Mouse (Mus musculus) adrenal gland, adult 2 months (tissue): Measurements from ENCODE around the gene P2ry2. TPM values are rescaled to one million over a fixed set of nuclear protein-coding genes. Genes with fewer than 3 reads are reported as not detected.

Experiments
- DNase-seq: peaks from one replicate; pipeline ENCODE4 v3.0.0; 2021
- long read RNA-seq: library from polyadenylated mRNA; stranded (forward); transcript quantifications from one replicate; pipeline ENCODE4 v2.0.0, GENCODE M21; 2021
- polyA plus RNA-seq: library from polyadenylated mRNA; depleted of rRNA; stranded (reverse); fragments of >200 nt; gene quantifications from 2 replicates; pipeline ENCODE4 v1.2.3, GENCODE M21; 2012; rRNA removed
- total RNA-seq, 2 experiments: library from RNA; stranded (reverse); gene quantifications; 2 replicates each; pipeline ENCODE4 v1.2.3; 2021

The P2ry2 gene
- total RNA-seq (1 to 10 TPM; 1.9 to 5.0 TPM), polyA plus RNA-seq (3.8 and 4.8 TPM in 2 replicates)
- long read RNA-seq, transcript P2ry2-201 (3 exons, 3,011 nt), result major isoform, 5 of 10 reads
- long read RNA-seq, partial matches to known transcripts, result 0 of 10 reads
- long read RNA-seq, other reads (novel, unspliced or antisense), result 4 of 10 reads

DNA sequence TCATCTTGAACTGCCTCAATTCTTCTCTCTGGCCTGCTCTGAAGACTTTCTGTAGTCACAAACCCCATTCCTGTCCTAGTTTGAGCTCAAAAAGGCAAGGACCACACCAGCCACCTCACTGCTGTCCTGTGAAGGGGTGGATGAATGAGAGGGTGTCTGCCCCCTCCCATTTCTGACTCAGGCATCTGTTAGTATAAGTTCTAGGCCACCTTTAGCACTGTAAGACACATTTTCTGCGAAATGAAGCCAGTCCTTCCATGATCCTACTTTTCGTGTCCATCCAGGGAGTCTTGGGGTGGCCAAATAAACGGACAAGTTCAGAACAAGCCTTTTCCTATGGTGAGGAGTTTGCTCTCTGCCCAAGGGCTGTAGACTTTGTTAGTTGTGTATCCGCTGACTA, at the start of gene P2ry2:
Gene P2ry2, minus strand, starts transcription at position 326 of the 400 bp plus-strand sequence.
- no peak for DNase-seq

DNA sequence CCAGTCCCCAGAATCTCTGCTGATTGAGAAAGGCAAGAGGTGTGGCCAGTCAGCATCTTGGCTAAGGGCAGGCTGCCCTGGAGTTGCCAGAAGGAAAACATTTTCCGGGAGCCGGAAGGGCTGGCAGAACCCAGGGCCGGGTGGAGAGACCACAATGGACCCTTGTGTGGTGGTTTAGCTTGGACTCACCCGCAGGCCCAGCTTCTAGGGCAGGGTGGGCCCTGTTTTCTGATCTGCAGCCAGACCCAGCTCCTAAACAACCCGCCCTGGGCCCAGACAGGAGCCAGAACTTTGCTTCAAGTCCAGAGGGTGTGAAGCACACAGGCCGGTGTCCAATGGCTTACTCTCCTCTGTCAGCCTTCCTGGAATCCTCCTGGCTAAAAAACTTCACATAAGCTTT, 49.6 kb upstream of the P2ry2 start:
- peak; percentile 31 for DNase-seq

DNA sequence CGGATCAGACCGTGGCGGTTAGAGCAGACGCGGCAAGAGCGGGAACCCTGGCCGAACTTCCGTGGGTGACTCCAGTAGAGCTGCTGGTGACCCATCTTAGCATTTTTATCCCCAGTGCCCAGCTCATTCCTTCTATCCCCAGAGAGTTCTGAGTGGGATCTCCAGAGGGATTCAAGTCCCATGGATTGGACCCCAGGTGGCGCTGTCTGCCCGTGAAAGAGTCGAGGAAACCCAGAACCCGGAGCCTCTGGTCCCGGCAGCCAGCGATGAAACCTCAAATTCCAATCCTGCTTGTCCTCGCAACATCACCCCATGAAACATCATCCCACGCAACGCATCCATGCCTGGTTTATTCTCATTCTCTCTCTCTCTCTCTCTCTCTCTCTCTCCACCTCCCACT, 48.7 kb upstream of the P2ry2 start:
- DNase-seq, result peak; percentile 91

DNA sequence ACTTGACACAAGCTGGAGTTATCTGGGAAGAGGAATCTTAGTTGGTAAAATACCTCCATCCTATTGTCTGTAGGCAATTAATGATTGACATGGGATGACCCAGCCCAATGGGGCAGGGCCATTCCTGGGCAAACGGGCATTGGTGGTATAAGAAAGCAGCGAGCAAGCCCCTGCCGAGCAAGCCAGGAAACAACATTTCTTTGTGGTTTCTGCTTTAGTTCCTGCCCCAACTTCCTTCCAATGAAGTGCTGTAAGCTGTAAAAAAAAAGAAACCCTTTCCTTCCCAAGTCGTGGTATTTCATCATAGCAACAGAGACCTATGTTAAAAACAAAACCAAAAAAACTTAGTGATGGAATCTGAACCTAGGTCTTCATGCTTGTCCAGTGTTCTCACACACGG, 47.8 kb upstream of the P2ry2 start:
- DNase-seq, result no peak

DNA sequence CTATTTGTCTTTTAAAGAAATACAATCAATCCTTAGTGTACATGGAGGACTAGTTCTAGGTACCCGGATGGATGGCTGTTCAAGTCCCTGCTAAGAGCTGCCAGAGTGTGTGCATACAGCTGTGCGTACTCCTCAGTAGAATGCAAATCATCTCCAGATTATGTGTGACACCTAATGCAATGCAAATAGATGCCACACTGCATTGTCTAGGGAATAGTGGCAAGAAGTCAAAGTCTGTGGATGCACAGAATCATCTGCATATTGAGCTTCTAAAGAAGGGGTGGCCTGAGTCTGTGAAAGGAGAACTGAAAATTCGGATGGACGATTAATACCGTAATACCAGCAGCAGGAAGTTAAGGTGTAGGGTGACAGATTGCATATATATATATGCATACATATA, 46.5 kb upstream of the P2ry2 start:
- no peak for DNase-seq

DNA sequence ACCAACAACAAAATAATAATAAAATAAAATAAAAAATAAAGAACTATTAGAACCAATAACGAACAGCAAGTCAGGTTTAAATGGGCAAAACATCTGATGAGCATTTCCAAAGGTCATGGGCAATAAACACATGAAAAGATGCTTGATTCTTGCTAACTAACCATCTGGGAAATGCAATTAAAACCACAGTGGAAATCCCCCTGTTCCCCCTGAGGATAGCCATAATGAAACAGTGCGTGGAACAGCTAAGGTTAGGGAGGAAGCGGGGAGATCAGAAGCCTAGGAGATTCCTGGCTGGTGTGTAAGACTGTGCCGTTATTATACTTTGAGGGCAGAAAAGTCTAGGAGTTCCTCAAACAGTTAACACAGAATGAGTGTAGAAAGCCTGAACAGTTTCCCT, 44.6 kb upstream of the P2ry2 start:
- DNase-seq, result no peak

DNA sequence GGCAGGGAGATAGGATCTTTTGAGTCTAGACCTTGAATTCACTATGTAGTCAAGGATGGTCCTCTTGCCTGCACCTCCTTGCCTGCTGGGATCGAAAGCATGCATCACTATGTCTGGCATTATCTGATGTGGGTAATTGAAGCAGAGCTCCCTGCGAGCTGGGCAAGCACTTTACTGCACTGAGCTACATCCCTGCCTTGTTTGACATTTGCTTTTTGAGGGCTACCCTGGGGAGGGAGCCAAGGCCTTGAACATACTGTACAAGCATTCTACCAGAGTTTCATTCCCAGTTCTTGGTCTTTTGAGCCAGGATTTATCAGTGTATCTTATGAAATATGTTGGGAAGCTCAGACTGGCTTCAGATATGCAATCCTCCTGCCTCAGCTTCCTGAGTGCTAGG, 40.5 kb upstream of the P2ry2 start:
- peak; percentile 67 for DNase-seq

DNA sequence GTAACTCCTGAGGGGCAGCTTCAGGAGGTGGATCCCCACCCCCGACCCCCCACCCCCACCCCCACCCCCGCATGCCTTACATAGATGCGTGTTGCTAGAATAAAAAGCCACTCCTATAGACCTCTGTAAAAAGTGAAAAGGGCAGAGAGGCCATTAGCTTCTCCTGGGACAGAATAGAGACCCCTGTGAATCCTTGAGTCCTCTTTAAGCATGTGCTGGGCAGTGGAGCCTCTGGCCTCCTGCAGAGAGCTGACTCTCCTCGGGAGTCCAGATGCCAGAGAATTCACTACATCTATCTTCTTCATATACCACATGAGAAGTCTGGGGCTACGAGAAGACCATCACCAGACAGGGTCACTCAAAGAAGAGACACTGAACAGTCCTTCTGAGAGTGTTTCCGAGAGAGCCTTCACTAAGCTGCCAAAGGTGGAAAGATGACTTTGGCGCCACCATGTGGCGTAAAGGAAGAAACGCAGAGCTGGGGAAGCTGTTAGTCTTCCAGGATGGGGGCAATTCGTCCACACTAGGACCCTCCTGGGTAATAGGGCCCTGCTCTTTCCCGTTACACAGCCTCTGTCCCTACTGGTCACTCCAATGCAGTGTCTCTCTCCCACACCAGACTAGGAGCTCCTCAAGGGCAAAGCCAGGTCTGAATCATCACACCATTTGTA, 39.0 kb upstream of the P2ry2 start:
- DNase-seq, result peak; percentile 62

DNA sequence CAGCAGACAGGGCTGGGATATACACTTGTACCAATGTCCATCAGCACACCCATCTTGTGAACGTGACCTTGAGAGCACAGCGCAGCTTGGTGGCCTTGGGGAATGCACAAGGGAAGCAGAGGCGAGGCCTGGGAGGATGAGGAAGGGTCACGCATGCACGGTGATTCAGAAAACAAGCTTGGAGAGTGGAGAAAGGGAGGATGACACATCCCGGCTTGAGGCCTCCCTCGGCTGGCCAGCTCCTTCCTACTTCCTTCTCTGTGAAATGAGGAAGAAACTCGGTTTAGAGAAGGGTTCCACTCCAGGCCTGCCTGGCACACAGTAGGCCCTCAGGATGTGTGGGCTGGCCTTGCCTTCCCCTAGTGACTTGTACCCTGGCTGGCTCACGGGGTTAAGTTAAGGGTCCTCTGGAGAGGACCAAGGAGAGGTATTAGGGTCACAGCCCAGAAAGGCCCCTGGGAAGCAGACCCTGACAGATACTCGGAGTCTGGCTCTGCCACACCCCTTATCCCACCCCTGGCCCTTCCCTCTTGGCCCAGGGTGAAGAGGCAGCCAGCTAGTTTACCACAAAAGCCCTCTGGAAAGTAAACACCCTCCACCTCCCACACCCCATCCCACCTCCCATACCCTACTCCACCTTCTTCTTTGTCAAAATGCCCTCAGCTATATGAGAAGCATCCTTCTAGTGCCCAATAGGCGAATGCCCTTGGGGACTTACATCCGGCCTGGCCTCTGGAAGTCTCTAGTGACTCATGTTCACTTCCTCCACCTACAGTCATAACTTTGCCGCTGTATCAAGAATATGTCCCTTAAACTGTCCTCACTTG, 38.3 kb upstream of the P2ry2 start:
- DNase-seq, result peak; percentile 69

DNA sequence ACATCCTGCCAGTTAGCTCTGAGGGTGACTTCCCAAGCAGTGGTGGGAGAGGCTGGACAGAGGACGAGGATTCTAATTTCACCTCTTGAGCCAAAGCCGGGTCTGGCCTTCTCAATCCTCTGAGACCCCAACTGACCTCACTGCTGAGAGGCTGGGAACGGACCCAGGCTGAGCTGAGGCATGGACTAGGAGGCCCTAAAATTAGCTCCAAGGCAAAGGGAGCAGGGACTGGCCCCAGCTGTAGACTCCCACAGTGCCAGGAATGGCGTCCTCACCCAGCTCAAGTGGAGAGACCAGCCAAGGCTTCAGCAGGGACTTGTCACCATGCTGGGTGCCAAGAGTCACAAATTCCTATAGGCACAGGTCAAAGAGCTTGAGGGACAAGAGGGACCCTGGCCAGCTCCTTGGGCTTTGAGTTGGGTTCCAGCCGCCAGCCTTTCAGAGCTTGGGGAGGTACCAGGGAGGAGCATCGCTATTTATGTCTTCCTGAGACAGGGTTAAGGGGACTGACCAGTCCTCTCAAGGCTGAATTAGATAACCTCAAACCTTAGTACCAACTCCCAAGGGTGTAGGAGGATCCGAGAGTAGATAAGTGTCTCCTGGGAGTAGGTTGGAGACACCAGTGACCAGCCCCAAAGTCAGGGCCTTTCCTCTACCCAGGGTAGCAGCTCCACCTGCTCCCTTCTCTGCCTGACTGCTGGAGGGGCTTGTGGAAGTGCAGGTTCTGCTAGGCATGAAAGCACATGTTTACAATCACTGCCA, 36.8 kb upstream of the P2ry2 start:
- DNase-seq, result no peak

DNA sequence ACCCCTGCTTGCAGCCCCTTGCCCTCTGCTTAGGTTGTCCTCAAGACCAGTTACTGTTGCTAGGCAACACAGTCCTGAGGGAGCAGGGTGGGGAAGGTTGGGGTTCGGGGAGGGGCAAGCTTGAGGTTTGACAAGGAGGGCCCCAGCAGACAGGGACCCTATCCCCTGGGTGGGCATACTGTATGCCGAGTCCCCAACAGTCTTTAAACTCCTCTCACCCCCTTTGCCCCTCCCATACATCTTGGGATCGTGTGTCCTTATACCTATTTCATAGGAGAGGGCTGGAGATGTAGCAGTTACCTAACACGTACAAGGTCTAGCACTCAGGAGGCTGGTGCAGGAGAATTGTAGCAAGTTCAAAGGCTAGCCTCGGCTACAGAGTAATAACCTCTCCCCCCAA, 35.6 kb upstream of the P2ry2 start:
- DNase-seq, result no peak

DNA sequence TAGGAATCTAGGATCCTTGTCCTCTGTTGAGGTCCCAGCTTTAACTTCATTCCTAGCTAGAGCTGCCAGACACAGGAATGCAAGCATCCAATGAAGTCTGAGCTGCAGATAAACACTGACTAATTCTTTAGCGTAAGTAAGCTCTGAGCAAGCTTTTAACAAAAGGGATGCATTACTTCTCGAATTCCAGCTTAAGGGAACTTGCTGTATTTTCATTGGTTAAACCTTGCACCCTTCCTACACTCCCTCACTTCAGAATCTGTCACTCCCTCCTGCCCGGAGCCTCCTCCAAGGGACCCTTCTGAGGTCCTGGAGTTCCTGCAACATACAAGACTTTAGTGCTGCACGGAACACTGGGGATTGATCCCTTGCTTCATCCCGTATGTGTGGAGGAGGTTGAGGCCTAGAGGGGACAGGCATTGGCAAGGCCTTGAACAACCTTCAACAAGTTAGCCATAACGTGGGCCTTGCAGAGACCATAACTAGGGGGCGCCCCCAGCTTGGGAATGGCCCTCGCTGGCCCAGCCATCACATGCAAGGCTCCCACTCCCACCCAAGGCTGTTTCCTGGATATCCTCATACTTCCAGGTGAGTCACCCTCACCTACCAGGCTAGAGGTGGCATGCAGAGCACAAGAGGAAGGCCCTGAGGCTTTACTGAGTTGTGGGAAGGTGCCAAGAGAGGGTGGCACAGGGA, 31.3 kb upstream of the P2ry2 start:
- DNase-seq, result no peak

DNA sequence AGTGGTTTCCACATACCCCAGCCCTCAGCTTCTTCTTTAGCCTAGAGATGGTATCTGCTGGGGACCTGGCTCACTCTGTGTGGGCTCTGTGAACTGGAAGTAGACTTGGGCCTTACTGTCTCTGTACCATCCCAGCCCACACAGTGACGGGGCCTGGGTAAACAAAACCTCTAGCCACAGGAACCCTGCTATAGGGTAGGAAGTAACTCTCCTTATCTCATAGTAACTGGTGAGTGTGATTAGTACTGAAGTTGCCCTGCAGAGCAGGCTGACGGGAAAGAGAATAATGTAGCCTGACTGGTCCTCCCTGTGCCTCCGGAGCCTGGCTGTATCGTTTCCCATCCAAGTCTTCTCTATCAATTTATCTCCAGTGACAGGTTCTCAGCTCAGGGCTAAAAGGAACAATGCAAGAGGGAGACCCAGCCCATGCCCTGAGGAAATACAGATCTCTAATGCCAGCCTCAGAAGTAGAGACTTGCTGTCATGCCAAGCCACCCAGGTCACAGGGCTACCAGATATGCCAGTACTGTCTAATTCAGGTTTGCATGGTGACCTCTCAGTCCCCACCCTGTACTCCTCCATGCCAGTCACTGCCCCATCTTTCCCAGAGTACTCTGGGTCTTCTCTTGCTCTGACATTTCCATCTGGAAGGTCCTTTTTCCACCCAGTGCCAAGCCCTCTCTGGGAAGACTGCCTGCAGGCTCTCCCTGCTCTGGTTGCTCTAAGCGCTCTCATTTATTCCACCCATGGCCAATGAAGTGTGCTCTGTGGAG, 29.5 kb upstream of the P2ry2 start:
- no peak for DNase-seq

DNA sequence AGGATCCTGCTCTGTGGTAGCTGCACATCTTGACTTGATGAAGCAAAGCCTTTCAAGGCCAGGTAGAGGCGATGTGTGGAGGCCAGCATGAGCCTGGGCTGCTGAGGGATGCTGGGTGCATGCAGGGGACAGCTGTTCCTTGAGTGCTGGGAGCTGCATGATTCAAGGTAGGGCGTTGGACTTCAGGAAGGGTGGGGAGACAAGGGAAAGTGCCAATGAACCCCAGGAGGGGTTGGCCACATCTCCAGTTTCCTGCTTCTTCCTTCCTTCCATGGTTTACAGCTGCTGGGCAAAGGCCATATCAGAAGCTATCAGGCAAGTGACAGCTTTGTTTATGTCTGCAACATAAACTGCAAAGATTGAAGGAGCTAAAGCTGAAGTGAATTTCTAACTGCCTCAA, 28.9 kb upstream of the P2ry2 start:
- DNase-seq, result no peak

DNA sequence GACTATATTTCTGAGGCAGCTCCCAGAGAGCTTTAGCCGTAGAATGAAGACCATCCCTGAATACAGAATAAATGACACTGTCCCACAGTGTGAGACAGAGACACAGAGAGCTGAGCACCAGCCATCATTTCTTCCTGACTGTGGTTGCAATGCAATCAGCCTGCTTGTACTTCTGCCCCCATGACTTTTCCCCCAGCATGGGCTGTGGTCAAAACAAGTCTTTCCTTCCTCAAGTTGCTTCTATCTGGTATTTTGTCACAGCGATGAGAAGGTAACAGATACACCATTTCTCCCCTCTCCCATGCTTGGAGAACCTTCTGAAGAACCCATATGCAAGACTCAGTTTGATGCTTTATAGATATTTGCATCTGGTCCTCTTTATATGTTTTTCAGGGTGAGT, 20.7 kb upstream of the P2ry2 start:
- no peak for DNase-seq

DNA sequence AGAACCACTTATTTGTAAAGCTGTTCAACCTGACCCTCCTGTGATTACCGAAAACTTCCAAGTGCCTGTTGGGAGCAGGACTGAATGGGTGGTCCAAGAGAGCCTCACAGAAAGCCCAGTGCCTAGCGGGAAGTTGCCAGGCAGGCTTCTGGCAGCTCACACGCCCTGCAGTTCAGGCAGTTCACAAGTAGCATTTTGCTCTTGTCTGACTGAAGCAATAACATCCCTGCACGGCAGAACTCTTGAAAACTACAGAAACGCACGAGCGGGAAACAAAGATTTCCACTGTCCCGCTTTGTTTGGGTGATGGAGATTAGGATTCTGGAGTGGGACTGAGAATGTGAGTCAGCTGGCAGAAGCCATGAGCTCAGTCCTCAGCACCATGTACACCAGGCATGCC, 18.6 kb upstream of the P2ry2 start:
- no peak for DNase-seq

DNA sequence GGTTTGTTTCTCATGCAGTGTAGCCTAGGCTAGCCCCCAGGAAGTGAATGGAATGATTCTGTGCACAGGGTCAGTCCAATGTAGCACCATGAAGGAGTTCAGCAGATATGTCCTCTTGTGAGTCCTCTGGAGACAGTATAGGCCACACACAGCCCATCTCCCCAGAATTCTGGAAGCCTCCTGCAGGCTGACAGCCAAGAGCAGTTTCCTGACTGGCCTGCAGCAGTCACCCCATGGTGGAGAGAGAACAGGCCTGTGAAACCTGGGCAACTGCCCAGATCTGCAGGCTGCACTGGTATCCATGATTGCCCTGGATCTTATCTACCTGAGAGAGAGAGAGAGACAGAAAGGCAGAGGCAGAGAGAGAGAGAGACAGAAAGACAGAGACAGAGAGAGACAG, 18.1 kb upstream of the P2ry2 start:
- DNase-seq, result no peak

DNA sequence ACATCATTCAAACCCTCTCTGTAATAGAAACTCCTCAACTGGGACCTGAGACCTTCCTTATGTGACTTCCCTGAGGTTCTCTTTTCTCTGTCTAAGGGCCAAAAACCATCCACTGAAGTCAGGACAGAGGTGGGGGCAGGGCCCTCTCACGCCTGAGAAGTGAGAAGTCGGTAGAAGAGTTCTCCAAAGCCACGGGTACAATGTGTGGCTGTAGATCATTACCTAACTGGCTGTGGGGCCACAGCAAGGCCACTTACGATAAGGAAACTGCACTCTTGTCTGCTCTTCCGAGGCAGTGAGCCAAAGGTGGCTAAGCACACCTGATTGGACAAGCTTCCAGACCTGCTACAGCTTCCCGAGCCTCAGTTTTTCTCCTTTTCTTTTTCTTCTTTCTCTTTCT, 16.8 kb upstream of the P2ry2 start:
- DNase-seq, result no peak

DNA sequence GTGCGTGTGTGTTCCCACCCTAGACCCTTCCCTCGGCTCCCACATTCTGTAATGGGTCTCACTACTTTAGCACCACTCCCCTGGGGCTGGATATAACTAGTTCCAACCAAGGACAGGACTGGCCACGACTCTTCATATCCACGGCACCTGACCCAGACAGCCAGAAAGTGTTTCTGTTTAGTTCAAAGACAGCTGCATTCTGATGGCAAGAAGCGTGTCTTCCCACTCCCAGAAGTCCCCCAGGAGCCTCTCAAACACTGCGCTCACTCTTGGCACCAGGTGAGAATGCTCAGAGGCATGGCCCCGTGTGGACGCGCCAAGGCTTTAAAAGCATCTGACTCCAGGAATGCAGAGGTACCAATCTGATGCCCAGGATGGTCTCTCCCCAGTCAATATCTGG, 16.3 kb upstream of the P2ry2 start:
- DNase-seq, result no peak

DNA sequence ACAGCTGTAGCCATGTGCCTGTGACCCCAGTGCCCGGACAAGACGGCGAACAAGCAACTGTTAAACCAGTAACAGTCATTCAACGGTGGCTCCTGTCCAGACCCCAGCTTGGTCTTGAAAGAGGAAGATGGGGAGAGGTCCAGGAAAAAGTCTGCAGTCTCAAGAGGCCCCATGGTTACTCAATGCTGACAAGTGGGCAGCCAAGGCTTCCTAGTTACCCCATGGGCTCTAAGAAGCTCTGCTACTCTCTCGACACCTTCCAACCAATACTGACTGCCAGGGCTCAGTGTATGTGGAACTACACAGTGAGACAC, 15.7 kb upstream of the P2ry2 start:
- DNase-seq, result no peak

DNA sequence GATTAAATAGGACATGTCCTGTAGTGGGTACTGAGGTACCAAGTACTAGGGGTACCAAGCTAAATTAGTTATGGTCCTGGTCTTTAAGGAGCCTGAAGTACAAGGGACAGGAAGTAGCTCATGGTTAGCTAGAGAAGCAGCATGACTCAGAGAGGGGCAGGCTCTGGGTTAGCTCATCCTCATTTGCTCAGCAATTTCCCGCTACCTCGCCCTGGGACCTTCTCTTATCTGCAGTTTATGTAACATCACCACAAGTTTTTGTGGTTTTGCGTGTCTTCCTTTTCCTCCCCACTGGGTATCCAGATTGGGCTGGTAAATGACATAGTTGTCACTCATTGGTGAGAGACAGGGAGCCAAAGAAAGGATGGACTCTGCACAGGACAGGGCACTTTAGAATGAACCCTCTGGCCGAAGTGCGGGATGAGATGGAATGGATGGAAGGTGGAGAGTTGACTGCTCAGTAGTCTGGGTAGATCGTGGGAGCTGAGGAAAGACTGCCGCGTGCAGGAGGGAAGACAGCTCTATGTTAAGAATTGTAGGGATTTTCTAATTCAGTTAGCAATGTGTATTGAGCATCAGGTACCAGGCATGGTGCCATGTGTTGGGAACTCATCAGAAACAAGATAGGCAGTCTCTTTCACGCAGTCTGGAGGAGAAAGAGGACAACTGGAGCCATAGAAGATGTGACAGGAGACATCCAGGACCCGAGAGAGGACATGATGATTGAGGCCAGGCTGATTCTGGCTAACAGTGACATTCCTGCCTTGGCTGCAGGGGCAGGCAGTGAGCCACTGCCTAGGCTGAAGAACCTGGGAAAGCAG, 15.2 kb upstream of the P2ry2 start:
- DNase-seq, result no peak
